Mouse (Mus musculus) MN1 (cell line): ENCODE measurements around the gene Mettl8.

Source experiments
- DNase-seq: peaks from one replicate; pipeline ENCODE4 v3.0.0-alpha.2; 2016; ENCODE audit warnings: low spot score

Gene Mettl8

GRCm38 (mm10) chr2:70989201-70990191, 65.9 kb downstream of the Mettl8 start:
- DNase-seq: peak; percentile 60

GRCm38 (mm10) chr2:70978271-70978670, 77.1 kb downstream of the Mettl8 start:
- DNase-seq: no peak

GRCm38 (mm10) chr2:70974769-70975168, 80.6 kb downstream of the Mettl8 start:
- DNase-seq: no peak

- DNase-seq: no peak
These were observed 82.4 kb downstream of the Mettl8 start for GRCm38 (mm10) chr2:70972795-70973518.

GRCm38 (mm10) chr2:70970158-70970741, 85.1 kb downstream of the Mettl8 start:
- DNase-seq: no peak

GRCm38 (mm10) chr2:70968305-70968704, 87.1 kb downstream of the Mettl8 start:
- DNase-seq: no peak

DNA sequence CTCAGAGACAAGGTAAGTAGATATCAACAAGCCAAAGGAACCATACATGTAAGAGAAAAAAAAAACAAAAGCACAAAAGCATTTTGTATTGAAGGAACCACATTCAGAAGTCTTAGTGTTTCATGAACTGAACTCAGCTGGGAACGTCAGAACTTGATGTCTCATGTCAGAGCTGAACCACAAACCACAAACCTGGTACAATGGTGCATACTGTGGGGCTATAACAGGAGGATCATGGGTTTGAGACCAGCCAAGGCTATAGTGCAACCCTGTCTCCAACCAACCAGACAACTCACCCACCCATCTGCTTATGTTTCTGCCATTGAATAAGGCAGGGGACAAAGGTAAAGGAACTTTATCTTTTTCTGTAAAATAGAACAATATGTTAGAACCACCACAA, 88.2 kb downstream of the Mettl8 start:
- DNase-seq: no peak

DNA sequence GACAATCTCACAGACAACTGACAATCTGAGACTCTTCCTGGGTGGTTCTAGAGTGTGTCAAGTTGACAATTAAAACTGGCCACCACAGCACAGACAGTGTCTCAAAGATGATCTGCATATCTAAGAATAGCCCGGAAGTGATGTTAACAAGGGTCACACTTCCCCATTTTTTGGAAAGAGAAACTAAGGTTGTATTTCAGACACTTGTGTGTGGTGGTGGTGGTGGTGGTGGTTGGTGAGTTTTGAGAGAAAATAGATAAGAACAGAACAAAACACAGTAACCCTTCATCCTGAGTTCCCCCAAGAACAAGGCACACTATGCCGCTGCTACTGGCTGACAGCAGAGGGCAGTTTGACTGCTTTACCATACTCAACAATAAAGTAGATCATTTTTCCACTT, 90.6 kb downstream of the Mettl8 start:
- no peak for DNase-seq

GRCm38 (mm10) chr2:70962921-70963320, 92.5 kb downstream of the Mettl8 start:
- no peak for DNase-seq

GRCm38 (mm10) chr2:70961086-70961941, 94.1 kb downstream of the Mettl8 start:
- no peak for DNase-seq

GRCm38 (mm10) chr2:70960090-70960489, 95.3 kb downstream of the Mettl8 start:
- no peak for DNase-seq

GRCm38 (mm10) chr2:70959337-70959736, 96.0 kb downstream of the Mettl8 start:
- no peak for DNase-seq

- no peak for DNase-seq
These were observed 96.8 kb downstream of the Mettl8 start for GRCm38 (mm10) chr2:70958536-70958935.

DNA sequence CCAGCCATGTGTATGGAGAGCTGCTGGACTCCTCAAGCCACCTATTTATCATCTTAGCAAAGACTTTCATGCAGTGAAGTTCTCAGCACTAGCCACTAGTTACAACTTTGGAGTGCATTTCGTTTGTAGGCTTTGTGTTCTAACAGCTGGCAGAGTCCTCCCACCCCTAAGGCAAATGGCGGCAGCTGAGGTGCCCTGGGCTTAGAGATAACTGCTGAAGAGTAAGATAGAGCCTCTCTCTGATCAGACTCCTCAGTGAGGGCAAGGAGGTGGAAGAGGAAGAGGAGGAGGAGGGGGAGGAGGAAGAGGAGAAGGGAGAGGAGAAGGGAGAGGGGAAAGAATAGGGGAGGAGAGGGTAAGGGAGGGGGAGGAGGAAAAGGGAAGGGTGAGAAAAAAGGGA, 101.8 kb downstream of the Mettl8 start:
- DNase-seq: no peak

GRCm38 (mm10) chr2:70951944-70952343, 103.4 kb downstream of the Mettl8 start:
- no peak for DNase-seq

GRCm38 (mm10) chr2:70944511-70945305, 110.7 kb downstream of the Mettl8 start:
- no peak for DNase-seq

DNA sequence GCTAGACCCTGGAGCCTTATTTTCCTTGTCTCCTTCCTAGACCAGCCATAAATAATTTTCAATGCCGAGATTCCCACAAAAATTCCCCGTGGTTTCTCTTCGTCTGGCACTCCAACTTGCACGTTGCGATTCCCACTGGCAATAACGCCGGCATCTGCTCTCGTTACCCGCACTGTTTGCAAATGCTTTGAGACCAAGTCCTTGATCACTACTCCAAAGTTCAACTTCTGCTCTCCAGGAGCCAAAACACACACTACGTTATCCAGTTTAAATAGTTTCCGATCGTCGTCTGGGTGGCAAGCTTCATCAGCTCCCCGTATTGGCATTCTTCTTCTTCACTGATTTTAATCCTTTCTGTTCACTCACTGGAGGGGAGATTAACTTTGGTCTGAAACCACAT, 114.6 kb downstream of the Mettl8 start:
- DNase-seq: no peak

DNA sequence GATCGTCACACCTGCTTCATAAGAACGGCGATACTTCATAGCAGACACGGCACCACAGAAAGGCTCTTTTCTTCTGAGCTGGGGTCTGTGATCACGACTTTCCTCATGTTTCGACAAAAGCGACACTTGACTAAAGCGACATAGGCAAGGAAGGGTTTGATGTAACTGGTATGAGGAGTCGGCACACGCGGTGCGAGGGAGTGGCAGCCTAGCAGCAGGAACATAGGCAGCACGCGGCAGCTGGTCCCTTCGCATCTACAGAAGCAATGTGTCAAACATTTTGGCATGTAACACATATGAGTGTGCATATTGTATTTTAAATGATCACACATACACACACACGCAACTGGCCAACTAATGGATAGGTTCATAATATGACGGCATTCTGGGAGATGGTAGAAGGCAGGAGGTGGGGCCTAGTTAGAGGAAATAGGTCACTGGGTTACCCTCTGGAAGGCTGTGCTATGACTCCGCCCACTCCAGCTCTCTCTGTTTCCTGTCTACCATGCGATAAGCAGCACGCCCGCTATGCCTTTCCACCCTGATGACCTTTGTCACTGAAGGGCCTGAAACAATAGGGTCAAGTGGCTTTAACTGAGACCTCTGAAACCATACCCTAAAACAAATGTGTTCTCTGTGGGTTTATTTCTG, 116.4 kb downstream of the Mettl8 start:
- DNase-seq: no peak

- no peak for DNase-seq
These were observed 120.6 kb downstream of the Mettl8 start for GRCm38 (mm10) chr2:70934772-70935171.

DNA sequence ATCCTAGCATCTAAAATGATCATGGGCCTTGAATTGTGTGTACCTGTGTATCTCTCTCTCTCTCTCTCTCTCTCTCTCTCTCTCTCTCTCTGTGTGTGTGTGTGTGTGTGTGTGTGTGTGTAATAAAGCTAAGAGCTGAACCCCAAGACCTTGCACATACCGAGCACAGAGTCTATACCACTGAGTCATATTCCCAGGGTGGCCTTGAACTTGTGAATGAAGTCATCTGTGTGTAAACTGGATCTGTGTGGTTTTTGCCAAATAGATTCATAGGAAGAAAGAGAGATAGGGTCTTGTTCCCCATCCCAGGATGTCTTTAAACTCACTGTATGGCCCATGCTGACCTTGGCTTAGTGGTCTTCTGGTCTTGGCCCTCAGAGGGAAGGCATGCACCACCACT, 121.9 kb downstream of the Mettl8 start:
- no peak for DNase-seq
